14 mouse cellular contexts compared by ENCODE assay signal in the genomic region with DNA sequence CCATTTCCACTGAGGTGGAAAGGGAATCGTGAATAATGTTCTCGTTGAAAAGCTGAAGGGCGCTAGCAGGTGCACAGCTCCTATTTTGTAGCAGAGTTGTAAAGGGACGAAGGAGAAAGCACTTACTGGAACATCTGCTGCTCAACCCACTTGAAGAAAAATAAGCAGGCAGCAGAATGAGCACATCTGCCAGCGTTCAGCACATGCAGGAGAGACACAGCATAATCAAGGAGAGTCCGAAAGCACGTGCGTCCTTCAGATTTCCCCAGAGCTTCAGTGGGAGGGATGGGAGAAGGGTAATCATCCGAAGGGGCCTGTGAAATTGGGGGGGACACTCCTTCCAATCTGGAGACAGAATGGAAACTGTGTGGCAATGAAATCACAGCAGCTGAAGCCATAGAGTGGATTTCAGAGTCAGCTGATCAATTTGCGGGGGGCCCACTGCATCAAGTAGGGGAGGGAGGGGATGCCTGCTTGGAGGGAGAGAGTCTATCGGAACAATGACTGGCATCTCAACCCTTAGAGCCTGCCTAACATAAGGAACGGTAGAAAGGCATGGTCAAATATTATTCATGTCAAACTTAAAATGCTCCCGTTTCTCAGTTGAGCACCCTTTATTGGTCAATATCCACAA.
A peak's percentile ranks its signal among the peaks of the same experiment; 100 is the strongest.
DNase-seq lines count a peak whose midpoint lies in the region; ATAC-seq and TF ChIP-seq lines count a peak whose summit lies in the region.
"Had no signal": no experiment of that assay in that cellular context is flagged by ENCODE, and none has a peak within 500 bp of the region (broad histone marks: within the 10 kb centered on the region; RNA-seq: fewer than 3 reads in every experiment).

No protein-coding gene starts in this region.

- intact Hi-C loops in heart, postnatal 14 days (cut with DNase I): no loop called here

- no peaks in the 10 kb centered on the region for H3K36me3 ChIP-seq in forebrain, embryonic 13.5 days (ENCODE audit: poor library complexity, severe bottlenecking)
- H3K36me3 ChIP-seq: embryonic facial prominence, embryonic 13.5 days; heart, embryonic 15.5 days had no signal

- peak overlapping the region; percentile 35 for H3K27ac ChIP-seq in forebrain, embryonic 13.5 days
- H3K27ac ChIP-seq in olfactory bulb, adult 2 months (ENCODE audit: insufficient read depth, low read depth, low read length): peak overlapping the region; percentile 15; the same call in 1 of the 2 replicates
- H3K27ac ChIP-seq: embryonic facial prominence, embryonic 13.5 days; heart, embryonic 15.5 days had no signal

- no peaks in the 10 kb centered on the region for H3K9me3 ChIP-seq in forebrain, embryonic 13.5 days (replicated peaks)
- H3K9me3 ChIP-seq: embryonic facial prominence, embryonic 13.5 days; heart, embryonic 15.5 days had no signal

- H3K4me1 ChIP-seq in forebrain, embryonic 13.5 days: 0 out of 2 replicates have a peak, but pooled peaks cover 6% of the 10 kb centered on the region
- H3K4me1 ChIP-seq in olfactory bulb, adult 2 months (ENCODE audit: control insufficient read depth, insufficient read depth, low read length): peaks cover 4% of the 10 kb centered on the region
- H3K4me1 ChIP-seq: embryonic facial prominence, embryonic 13.5 days; heart, embryonic 15.5 days had no signal

- ATAC-seq in forebrain, embryonic 13.5 days: peak; percentile 93

- H3K4me2 ChIP-seq in forebrain, embryonic 13.5 days: peak overlapping the region; percentile 20; the same call in 1 of the 2 replicates
- H3K4me2 ChIP-seq: embryonic facial prominence, embryonic 13.5 days; heart, embryonic 15.5 days had no signal

- no peak overlapping the region for H3K9ac ChIP-seq in forebrain, embryonic 13.5 days
- H3K9ac ChIP-seq: embryonic facial prominence, embryonic 13.5 days; heart, embryonic 15.5 days had no signal

- 55% methylated on average over 13 of the region's 13 CpGs for WGBS in forebrain, embryonic 13.5 days
- 38% methylated on average over 13 of the region's 13 CpGs for WGBS in olfactory bulb, adult 2 months

- H3K4me3 ChIP-seq in forebrain, embryonic 13.5 days: no peak overlapping the region
- peak overlapping the region; percentile 17; the same call in 1 of the 2 replicates for H3K4me3 ChIP-seq in olfactory bulb, adult 2 months (ENCODE audit: insufficient read depth, low read depth, low read length)
- H3K4me3 ChIP-seq: embryonic facial prominence, embryonic 13.5 days; heart, embryonic 15.5 days; myocyte had no signal

- DNase-seq in layer of hippocampus, adult 11-12 months (ENCODE audit: low spot score): peak; percentile 20
- no peak for DNase-seq in layer of hippocampus, postnatal 25 days (ENCODE audit: extremely low spot score in 1 of 2, low spot score in 1 of 2)
- DNase-seq in mesoderm, embryonic 11.5 days (ENCODE audit: low read depth, low spot score): peak; percentile 12
- no peak for DNase-seq in kidney, adult 18-20 months
- DNase-seq in lung, postnatal 4 days: no peak
- DNase-seq in heart, postnatal 14 days: no peak
- DNase-seq: gastrocnemius, postnatal 14 days; kidney, adult 2 months; lung, postnatal 10 days had no signal

- no peak for TF ChIP-seq CTCF in olfactory bulb, adult 2 months (IDR thresholded peaks at IDR 0.05; ENCODE audit: insufficient read depth, low read depth, low read length)

- no peak for TF ChIP-seq POLR2A in olfactory bulb, adult 2 months (IDR thresholded peaks at IDR 0.05; ENCODE audit: insufficient read depth, low read depth, low read length)

- H3K27me3 ChIP-seq in forebrain, embryonic 13.5 days: no peaks in the 10 kb centered on the region
- H3K27me3 ChIP-seq: embryonic facial prominence, embryonic 13.5 days; heart, embryonic 15.5 days had no signal

Comparison
In these comparisons a context has a peak if more than half of its experiments do, and no peak if none do; other contexts are left out.
1. DNase-seq: peak in layer of hippocampus, adult 11-12 months (single experiment) and mesoderm, embryonic 11.5 days (single experiment); none in layer of hippocampus, postnatal 25 days (0 of 2), kidney, adult 18-20 months (single experiment), lung, postnatal 4 days (0 of 2) and heart, postnatal 14 days (0 of 2).